In the genomic region with DNA sequence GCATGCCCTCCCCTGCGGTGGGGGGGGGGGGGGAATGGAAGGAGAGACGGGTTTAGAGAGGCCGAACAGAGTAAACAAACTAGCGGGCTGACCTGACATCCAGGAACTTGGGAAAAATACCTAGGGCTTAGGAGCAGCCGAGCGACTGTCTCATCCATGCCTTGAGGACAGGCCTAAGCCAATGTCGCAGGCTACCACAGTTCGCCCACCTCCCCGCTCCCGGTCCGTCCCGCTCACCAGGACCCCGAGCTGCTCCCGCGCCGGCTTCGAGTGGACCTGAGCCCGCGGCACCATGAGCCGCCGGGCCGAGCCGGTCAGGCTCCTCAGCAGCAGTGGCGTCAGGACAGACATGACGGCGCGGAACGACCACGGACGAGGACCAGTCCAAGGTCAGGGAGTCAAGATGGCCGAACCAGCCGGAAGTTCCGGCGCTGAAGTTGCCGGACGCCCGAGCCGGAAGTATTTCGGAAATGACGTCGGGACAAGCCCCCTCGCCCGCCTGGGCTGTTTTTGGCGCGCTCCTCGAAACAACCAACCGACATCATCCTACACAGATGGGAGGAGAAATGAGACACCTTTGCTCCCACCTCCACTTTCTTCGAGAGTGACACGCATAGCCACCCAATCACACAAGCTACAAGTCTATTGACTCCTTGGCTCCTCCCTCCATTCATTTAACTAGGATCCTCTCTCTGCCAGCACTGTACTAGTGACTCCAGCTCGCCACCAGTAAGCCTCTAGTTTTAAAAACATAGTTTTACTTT, we compare ENCODE assay signal across 8 mouse cellular contexts. TPM values are rescaled to one million over a fixed set of nuclear protein-coding genes. Genes with fewer than 3 reads are reported as not detected.
DNase-seq lines count a peak whose midpoint lies in the region; ATAC-seq and TF ChIP-seq lines count a peak whose summit lies in the region.

A gene (minus strand): TSS at position 455 of the 764 bp plus-strand sequence.

- peaks cover 36% of the 10 kb centered on the region for H3K36me3 ChIP-seq in heart, embryonic 12.5 days
- peaks cover 14% of the 10 kb centered on the region for H3K36me3 ChIP-seq in kidney, postnatal 0 days (ENCODE audit: insufficient read depth, low read length)
- peaks cover 13% of the 10 kb centered on the region for H3K36me3 ChIP-seq in liver, embryonic 11.5 days (ENCODE audit: control insufficient read depth, insufficient read depth, low read length)
- H3K36me3 ChIP-seq in stomach, embryonic 14.5 days (ENCODE audit: control insufficient read depth, insufficient read depth, low read length): peaks cover 19% of the 10 kb centered on the region

- H3K9me3 ChIP-seq in heart, embryonic 12.5 days (replicated peaks): no peaks in the 10 kb centered on the region
- no peaks in the 10 kb centered on the region for H3K9me3 ChIP-seq in kidney, postnatal 0 days (replicated peaks; ENCODE audit: low read length)
- H3K9me3 ChIP-seq in liver, embryonic 11.5 days (ENCODE audit: control insufficient read depth, low read length): no peaks in the 10 kb centered on the region
- H3K9me3 ChIP-seq in stomach, embryonic 14.5 days (ENCODE audit: control insufficient read depth, low read depth, low read length): no peaks in the 10 kb centered on the region

- peak within 1 kb of the TSS; percentile 90 for H3K27ac ChIP-seq in heart, embryonic 12.5 days (ENCODE audit: poor library complexity, severe bottlenecking)
- H3K27ac ChIP-seq in kidney, postnatal 0 days: peak within 1 kb of the TSS; percentile 91
- H3K27ac ChIP-seq in liver, embryonic 11.5 days (ENCODE audit: low read depth, low read length): peak within 1 kb of the TSS; percentile 67
- peak within 1 kb of the TSS; percentile 73 for H3K27ac ChIP-seq in stomach, embryonic 14.5 days (ENCODE audit: low read length)

- DNase-seq in CD4-positive helper T cell, adult 2 months (ENCODE audit: low read depth, low spot score): peak; percentile 96
- DNase-seq in brain, embryonic 18.5 days (ENCODE audit: low read depth, low spot score): peak; percentile 91
- DNase-seq in kidney, postnatal 0 days (ENCODE audit: low spot score): peak; percentile 99
- peak; percentile 96 for DNase-seq in liver, embryonic 11.5 days (ENCODE audit: low spot score)
- peak; percentile 94 for DNase-seq in naive thymus-derived CD4-positive, alpha-beta T cell, adult 2 months (ENCODE audit: low read depth)

- H3K27me3 ChIP-seq in heart, embryonic 12.5 days (replicated peaks): no peaks in the 10 kb centered on the region
- H3K27me3 ChIP-seq in kidney, postnatal 0 days (ENCODE audit: insufficient read depth, low read length): no peaks in the 10 kb centered on the region
- no peaks in the 10 kb centered on the region for H3K27me3 ChIP-seq in liver, embryonic 11.5 days (replicated peaks; ENCODE audit: control insufficient read depth, insufficient read depth, low read length)
- no peaks in the 10 kb centered on the region for H3K27me3 ChIP-seq in stomach, embryonic 14.5 days (ENCODE audit: control insufficient read depth, insufficient read depth, low read length)

- ATAC-seq in erythroid progenitor cell, adult 5-6 weeks (replicated peaks; ENCODE audit: low FRiP score, poor library complexity, severe bottlenecking): peak; percentile 99
- peak; percentile 95 for ATAC-seq in heart, embryonic 12.5 days (ENCODE audit: insufficient number of reproducible peaks, low FRiP score)
- ATAC-seq in kidney, postnatal 0 days (replicated peaks; ENCODE audit: low FRiP score, low read depth): peak; percentile 96
- peak; percentile 98 for ATAC-seq in liver, embryonic 11.5 days (replicated peaks; ENCODE audit: low FRiP score)
- peak; percentile 99 for ATAC-seq in stomach, embryonic 14.5 days (ENCODE audit: insufficient number of reproducible peaks, insufficient read depth, low FRiP score, low read depth)

- peak within 1 kb of the TSS; percentile 86 for H3K4me3 ChIP-seq in heart, embryonic 12.5 days
- H3K4me3 ChIP-seq in kidney, postnatal 0 days (replicated peaks; ENCODE audit: low read depth, low read length): peak within 1 kb of the TSS; percentile 81
- peak within 1 kb of the TSS; percentile 83 for H3K4me3 ChIP-seq in liver, embryonic 11.5 days (ENCODE audit: low read depth, low read length)
- H3K4me3 ChIP-seq in stomach, embryonic 14.5 days (ENCODE audit: low read depth, low read length): peak within 1 kb of the TSS; percentile 65

- H3K9ac ChIP-seq in heart, embryonic 12.5 days: peak within 1 kb of the TSS; percentile 95
- H3K9ac ChIP-seq in kidney, postnatal 0 days (ENCODE audit: low read depth, low read length): peak within 1 kb of the TSS; percentile 87
- H3K9ac ChIP-seq in liver, embryonic 11.5 days (ENCODE audit: low read depth, low read length): peak within 1 kb of the TSS; percentile 91
- H3K9ac ChIP-seq in stomach, embryonic 14.5 days (replicated peaks; ENCODE audit: low read depth, low read length): peak within 1 kb of the TSS; percentile 80

- H3K4me2 ChIP-seq in heart, embryonic 12.5 days: peak within 1 kb of the TSS; percentile 97
- H3K4me2 ChIP-seq in kidney, postnatal 0 days (ENCODE audit: low read length): peak within 1 kb of the TSS; percentile 70
- H3K4me2 ChIP-seq in liver, embryonic 11.5 days: peak within 1 kb of the TSS; percentile 87
- peak within 1 kb of the TSS; percentile 94 for H3K4me2 ChIP-seq in stomach, embryonic 14.5 days (replicated peaks; ENCODE audit: low read depth, low read length)

- TF ChIP-seq CTCF in kidney, postnatal 0 days (IDR thresholded peaks at IDR 0.05; ENCODE audit: low read depth): no peak; the same call in 1 of the 2 replicates

- under 1% methylated on average over 50 of the region's 50 CpGs for WGBS in heart, embryonic 12.5 days
- WGBS in kidney, postnatal 0 days: under 1% methylated on average over 50 of the region's 50 CpGs
- WGBS in liver, embryonic 11.5 days: under 1% methylated on average over 50 of the region's 50 CpGs
- WGBS in stomach, embryonic 14.5 days: under 1% methylated on average over 45 of the region's 50 CpGs

- peaks cover 35% of the 10 kb centered on the region for H3K4me1 ChIP-seq in heart, embryonic 12.5 days (replicated peaks)
- H3K4me1 ChIP-seq in kidney, postnatal 0 days (replicated peaks; ENCODE audit: insufficient read depth, low read length): peaks cover 20% of the 10 kb centered on the region; the same call in 1 of the 2 replicates
- H3K4me1 ChIP-seq in liver, embryonic 11.5 days (replicated peaks; ENCODE audit: control insufficient read depth, insufficient read depth, low read length): peaks cover 19% of the 10 kb centered on the region
- H3K4me1 ChIP-seq in stomach, embryonic 14.5 days (ENCODE audit: control insufficient read depth, insufficient read depth, low read length): peaks cover 21% of the 10 kb centered on the region

RNA-seq across cellular contexts. Expression of the gene that starts here (rescaled TPM):
- total RNA-seq in erythroid progenitor cell, adult 5-6 weeks (2015; ENCODE audit: low replicate concordance): 226 and 267 TPM in 2 replicates
- 106 and 241 TPM in 2 replicates for total RNA-seq in erythroid progenitor cell, adult 5-6 weeks (2017; ENCODE audit: low replicate concordance)
- polyA plus RNA-seq in heart, embryonic 12.5 days (2016; fragmentation: Nextera tagmentation; extraction: Ambion mirVana): 2,134 and 2,138 TPM in 2 replicates
- polyA plus RNA-seq in kidney, postnatal 0 days (2015; fragmentation: Nextera tagmentation; extraction: Ambion mirVana): 2,325 and 2,471 TPM in 2 replicates
- 1,017 and 1,108 TPM in 2 replicates for polyA plus RNA-seq in liver, embryonic 11.5 days (2014; fragmentation: Nextera tagmentation; extraction: Ambion mirVana)
- 1,044 and 1,144 TPM in 2 replicates for polyA plus RNA-seq in stomach, embryonic 14.5 days (2014; fragmentation: Nextera tagmentation; extraction: Ambion mirVana)

Comparison
In these comparisons a context has a peak if more than half of its experiments do, and no peak if none do; other contexts are left out.
1. Peak in every context shown above with its lines: DNase-seq, ATAC-seq, H3K4me3 ChIP-seq and H3K27ac ChIP-seq.